Mouse (Mus musculus) T-cell, adult 2 months (primary cell): ENCODE measurements around the gene Arhgef17.
"Not testable (repeated sequence)": the region's sequence is repeated elsewhere in the genome, so short reads cannot be mapped to it uniquely, and the experiment has no call there.

Experiments
- DNase-seq: peaks from one replicate; pipeline ENCODE4 v3.0.0; 2022; ENCODE audit warnings: low spot score

Arhgef17 gene

DNA sequence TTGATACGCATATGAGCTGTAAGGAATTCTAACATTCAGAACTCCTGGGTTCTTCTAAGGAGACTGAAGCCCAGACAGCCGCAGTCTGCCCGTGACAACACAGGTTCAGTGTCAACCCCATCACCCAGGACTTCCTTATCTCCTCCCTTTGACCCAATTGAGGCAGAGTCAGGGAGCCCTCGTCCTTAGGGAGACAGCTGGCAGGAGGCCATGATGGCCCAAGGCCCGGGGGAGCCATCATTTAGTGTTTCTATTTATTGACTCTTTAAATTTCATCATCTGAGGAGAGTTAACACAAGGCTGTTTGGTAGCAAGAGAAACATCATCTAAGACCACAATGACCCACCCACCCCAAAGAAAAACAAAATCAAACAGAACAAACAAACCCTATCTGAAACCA, 60.0 kb downstream of the Arhgef17 start:
- no peak for DNase-seq

- no peak for DNase-seq
Measured at GRCm38 (mm10) chr7:100871355-100871754, 60.6 kb downstream of the Arhgef17 start.

- no peak for DNase-seq
Measured at GRCm38 (mm10) chr7:100869877-100870629, 61.9 kb downstream of the Arhgef17 start.

- no peak for DNase-seq
Measured at GRCm38 (mm10) chr7:100868551-100868950, 63.4 kb downstream of the Arhgef17 start.

DNA sequence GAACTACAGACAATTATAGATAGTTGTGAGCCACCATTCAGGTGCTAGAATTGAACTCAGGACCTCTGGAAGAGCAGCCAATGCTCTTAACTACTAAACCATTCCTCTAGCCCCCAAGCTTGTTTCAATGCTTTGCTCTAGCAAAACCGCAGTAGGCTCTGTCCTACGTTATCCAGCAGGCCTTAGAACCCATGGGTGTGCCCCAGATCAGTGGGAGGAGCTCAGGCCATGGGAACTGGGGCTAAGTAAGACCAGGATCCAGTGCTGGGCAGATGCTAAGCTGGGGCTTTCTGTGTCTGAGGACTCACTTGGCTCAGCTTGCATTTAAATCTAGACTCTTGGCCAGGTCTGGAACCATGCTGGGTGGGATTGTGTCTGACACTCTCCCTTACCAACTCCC, 64.3 kb downstream of the Arhgef17 start:
- no peak for DNase-seq

- DNase-seq: peak; percentile 72
Measured at GRCm38 (mm10) chr7:100866675-100867074, 65.2 kb downstream of the Arhgef17 start.

DNA sequence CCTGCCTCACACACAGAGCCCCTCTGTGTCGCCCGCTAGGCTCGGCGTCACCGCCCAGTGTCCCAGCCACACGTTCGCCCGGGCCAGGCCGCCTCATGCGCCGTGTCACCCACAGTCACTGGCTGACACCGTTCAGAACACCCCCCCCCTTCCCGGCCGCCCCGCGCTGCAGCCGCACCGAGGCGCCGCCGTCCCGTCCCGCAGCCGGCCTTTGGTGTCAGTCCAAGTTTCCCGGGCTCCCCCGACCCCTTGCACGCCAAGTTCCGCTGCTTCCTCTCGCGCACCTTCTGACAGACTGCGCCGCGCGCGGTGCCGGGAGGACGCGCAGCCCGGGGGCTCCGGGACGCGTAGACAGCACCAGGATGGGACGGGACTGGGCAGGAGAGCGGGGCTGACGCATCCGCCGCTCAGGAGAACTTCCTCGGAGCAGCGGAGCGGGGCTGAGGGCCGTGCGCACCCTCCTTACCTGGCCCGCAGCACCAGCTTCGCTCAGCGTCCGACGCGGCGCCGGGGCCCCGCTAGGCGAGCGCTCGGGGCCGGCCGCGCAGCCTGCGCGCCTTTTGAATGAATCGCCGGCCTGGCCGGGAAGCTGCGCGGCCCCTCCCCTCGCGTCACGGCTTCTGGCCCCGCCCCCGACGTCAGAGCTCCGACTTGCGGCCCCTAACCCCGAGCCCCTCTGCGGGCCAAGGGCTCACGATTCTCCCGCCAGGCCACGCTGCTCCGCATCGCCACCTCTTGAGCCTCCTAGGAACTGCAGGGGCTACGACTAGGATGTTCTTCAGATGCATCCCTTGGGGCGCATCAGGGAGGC, 68.9 kb downstream of the Arhgef17 start, which contains the start of gene Relt:
TSS of gene Relt (minus strand) at position 619 of the 811 bp plus-strand sequence.
- peak; percentile 96 for DNase-seq

- no peak for DNase-seq
Measured at GRCm38 (mm10) chr7:100862353-100862752, 69.6 kb downstream of the Arhgef17 start.

- no peak for DNase-seq
Measured at GRCm38 (mm10) chr7:100861209-100861608, 70.7 kb downstream of the Arhgef17 start.

DNA sequence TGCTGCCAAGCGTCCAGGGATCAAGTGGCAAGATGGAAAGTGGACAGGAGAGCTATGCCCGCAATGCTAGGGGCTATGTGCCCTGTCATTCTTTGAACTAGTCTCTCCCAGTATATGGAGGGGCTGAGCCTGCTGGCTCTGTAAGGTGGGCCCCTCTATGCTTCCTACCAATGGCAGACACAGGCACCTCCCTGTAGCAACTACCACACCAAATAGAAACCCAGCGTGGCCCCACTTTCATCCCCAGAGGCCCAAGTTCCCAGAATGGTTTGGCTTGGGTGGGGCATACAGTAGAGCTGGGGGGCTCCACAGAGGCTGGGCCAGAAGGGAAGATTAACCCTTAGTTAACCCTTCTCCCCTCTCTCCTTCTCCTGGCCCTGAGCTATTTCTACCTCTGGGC, 71.5 kb downstream of the Arhgef17 start:
- no peak for DNase-seq

- DNase-seq: peak; percentile 77
Measured at GRCm38 (mm10) chr7:100855795-100856573, 75.9 kb downstream of the Arhgef17 start.

GRCm38 (mm10) chr7:100855300-100855699, 76.6 kb downstream of the Arhgef17 start:
- no peak for DNase-seq

DNA sequence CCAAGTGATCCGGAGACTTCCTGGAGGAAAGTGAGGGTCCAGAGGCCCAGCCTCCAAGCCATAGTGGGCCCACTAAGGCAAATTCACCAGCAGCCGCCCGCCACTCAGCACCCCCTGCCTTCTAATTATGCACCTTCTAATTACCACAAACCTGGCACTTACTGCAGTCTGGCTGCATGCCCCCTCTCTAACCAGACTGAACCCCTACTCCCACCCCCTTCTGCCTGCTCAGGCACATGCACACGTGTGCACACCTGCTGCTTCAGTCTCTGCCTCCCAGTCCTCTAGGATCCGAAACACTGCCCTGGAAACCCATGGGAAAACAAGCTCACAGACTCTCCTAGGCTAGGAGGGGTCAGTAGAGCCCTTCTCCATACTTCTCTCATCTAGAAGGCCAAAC, 77.0 kb downstream of the Arhgef17 start:
- no peak for DNase-seq

DNA sequence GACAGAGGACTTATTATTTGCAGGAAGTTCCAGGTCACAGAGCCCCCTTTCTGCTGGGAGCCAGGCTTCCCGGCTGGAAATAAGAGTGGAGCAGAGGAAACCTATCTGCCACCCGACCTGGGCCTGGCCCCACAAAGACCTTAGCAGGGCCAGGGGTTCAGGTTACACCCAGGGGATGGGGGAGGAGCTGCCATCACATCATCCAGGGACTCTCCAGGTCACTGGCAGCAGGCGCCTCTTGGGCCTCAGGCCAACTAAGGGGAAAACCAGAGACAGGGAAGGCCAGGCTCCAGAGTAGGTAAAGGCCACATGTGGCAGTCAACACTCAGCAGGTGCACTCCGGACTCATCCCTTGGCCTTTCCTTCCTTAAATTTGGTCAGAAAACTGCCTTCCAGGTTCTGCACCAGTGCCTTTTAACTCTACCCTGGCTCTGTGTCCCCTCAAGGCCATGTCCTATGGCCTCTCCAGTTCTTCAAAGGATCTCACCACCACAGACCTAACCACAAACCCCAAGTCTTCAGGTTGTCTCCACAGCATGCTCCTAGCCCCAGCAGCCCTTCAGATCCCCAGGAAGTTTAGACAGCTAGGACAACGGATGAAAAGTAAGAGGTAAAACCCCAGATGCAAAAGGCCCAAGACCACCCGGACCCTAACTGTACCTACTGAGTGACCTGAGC, 77.6 kb downstream of the Arhgef17 start:
- DNase-seq: no peak

DNA sequence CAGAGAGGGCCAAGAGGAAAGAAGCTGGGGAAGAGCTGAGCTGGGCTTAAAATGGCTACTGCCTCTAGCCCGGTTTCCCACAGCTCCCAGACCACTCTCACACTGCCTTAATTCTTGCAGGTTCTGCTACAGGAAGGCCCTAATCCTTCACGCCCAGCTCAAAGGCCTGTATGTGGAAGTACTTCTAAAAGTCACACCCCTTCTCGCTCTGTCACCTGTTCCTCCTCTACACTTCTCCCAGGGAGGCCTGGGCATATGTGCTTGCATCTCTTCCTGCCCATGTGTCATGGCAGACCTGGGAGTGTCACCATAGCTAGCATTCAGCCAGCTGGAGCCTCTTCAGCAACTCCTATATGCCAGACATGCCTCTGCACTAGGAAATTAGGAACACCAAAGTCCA, 78.5 kb downstream of the Arhgef17 start:
- no peak for DNase-seq

- no peak for DNase-seq
Measured at GRCm38 (mm10) chr7:100851481-100852356, 80.2 kb downstream of the Arhgef17 start.

- DNase-seq: no peak
Measured at GRCm38 (mm10) chr7:100849508-100849907, 82.4 kb downstream of the Arhgef17 start.

GRCm38 (mm10) chr7:100848744-100849143, 83.2 kb downstream of the Arhgef17 start:
- peak; percentile 61 for DNase-seq

DNA sequence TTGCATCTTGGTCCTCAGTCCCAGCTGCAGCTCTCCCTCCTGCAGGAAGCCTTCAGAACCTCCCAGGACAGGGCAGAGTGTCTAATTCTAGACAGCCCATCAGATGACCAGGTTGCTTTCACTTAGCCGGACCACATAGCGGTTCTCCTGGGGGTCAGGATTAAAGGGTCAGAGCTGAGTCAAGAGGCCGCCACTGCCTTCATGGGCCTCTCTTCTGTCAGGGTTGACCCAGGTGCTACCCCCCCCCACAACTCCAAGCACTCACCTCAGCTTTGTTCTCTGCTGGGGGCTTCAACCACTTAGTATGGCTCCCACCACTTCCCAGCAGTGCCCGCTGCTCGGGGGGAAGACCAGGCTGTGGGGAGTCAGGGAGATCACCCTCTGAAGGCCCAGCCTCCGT, 84.8 kb downstream of the Arhgef17 start:
- DNase-seq: no peak

GRCm38 (mm10) chr7:100846033-100846432, 85.9 kb downstream of the Arhgef17 start:
- not testable (repeated sequence) for DNase-seq

- peak; percentile 46 for DNase-seq
Measured at GRCm38 (mm10) chr7:100845412-100845811, 86.5 kb downstream of the Arhgef17 start.
